Mouse (Mus musculus): ENCODE data around the gene Lxn. TPM values are rescaled to one million over a fixed set of nuclear protein-coding genes. Genes with fewer than 3 reads are reported as not detected.

The Lxn gene
- 76.3 and 76.9 TPM in 2 replicates for polyA plus RNA-seq (2015; fragmentation: Nextera tagmentation; extraction: Ambion mirVana)

DNA sequence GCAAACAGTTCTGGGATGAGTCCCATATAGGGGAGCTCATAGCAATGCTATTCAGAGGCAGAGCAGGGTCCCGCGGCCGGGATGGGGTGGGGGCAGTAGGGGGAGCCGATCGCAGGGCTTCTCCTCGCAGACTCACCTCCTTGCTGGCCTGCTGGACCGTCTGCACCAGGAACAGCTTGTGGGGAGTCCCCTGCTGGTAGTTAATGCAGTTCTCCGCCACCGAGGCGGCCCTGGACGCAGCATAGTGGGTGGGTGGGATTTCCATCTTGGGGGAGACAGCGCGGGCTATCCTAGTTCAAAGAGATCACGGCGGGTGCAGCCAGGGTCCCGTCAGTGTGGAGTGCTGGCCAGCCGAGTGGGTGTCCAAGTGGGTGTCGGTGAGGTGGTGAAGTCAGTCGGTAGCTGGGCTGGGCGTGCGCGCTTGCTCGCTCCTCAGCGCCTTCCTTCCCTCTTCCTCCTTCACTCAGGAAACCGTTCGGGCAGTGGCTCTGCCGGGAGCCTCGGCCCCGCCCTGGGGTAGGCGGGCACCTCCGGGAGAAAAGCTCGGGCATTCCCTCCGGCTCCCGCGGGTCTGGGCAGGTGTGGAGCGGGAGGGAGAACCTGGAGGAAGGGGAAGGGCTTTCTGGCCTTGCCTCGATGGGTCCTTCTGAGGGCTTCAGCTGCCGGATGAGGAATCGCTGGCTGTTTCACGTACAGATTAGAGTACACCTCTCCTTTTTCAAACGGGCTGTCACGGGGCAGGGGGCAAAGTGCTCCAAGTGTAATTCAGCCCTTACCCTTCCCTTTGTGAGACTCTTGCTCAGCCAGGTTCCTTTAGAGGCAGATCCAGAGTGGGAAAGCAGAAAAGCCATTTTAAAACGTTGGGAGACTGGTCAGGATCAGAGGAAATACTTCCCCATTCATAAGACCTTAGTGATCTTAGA lies at the start of gene Lxn:
Gene Lxn (minus strand): TSS at position 477 of the 923 bp plus-strand sequence.

DNA sequence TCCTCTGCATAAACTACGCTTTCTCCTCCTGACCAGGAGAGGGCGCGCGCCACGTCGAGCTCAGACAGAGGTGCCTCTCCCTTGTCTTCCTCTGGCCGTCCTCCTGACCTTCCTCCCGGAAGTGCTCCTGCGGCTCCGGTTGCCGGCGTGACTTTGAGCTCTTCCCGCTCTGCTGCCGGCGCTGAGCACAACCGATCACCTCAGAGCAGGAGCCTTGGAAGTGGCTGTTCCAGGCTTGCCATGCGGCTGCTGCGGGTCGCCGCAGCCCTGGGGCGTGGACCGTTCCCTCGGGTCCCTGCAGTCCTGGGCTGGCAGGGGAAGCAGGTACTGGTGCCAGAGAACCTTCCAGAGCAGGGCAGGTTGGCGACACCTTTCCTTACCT lies 33.7 kb downstream of the Lxn start, which contains the start of gene Gfm1:
Gene Gfm1 (plus strand): TSS at position 98 of the 382 bp plus-strand sequence.

Other genes with a start within 250 kb of the Lxn start
- gene Mlf1, start 89.8 kb downstream of the Lxn start, polyA plus RNA-seq (2015; fragmentation: Nextera tagmentation; extraction: Ambion mirVana), result 25.3 and 37.3 TPM in 2 replicates
- not detected in 2 replicates for gene Gm17402, start 88.8 kb downstream of the Lxn start, polyA plus RNA-seq (2015; fragmentation: Nextera tagmentation; extraction: Ambion mirVana)
- gene Gfm1, start 33.8 kb downstream of the Lxn start, polyA plus RNA-seq (2015; fragmentation: Nextera tagmentation; extraction: Ambion mirVana), result 22.9 and 41.7 TPM in 2 replicates
- 3.0 TPM in 2 replicates for gene Rarres1, start 51.6 kb upstream of the Lxn start, polyA plus RNA-seq (2015; fragmentation: Nextera tagmentation; extraction: Ambion mirVana)
- 36.0 and 57.5 TPM in 2 replicates for gene Mfsd1, start 118.8 kb upstream of the Lxn start, polyA plus RNA-seq (2015; fragmentation: Nextera tagmentation; extraction: Ambion mirVana)

Measured in adrenal gland, postnatal 0 days (tissue).